Mouse (Mus musculus) hindbrain, embryonic 10.5 days (tissue): ENCODE results near the gene Atic. TPM values are rescaled to one million over a fixed set of nuclear protein-coding genes. Genes with fewer than 3 reads are reported as not detected.

ENCODE experiments used
- DNase-seq: peaks from one replicate; pipeline ENCODE4 v3.0.0-alpha.2; 2017; ENCODE audit warnings: low spot score
- H3K27ac ChIP-seq: fragments of 300-500 bp; sonication (generic); 2 replicates; pipeline ENCODE4 v1.5.1; 2016; ENCODE audit warnings: mild to moderate bottlenecking, moderate library complexity
- H3K27me3 ChIP-seq: fragments of 300-500 bp; sonication (generic); 2 replicates; pipeline ENCODE4 v1.6.1; 2016; ENCODE audit warnings: mild to moderate bottlenecking; ENCODE audit not compliant: poor library complexity, insufficient read depth, severe bottlenecking
- H3K36me3 ChIP-seq: fragments of 300-500 bp; sonication (generic); 2 replicates; pipeline ENCODE4 v1.6.1; 2016; ENCODE audit warnings: mild to moderate bottlenecking, moderate library complexity
- H3K4me1 ChIP-seq: fragments of 300-500 bp; sonication (generic); replicated peaks from 2 replicates; pipeline ENCODE4 v1.6.1; 2016; ENCODE audit warnings: mild to moderate bottlenecking
- H3K4me3 ChIP-seq: fragments of 300-500 bp; sonication (generic); 2 replicates; pipeline ENCODE4 v1.5.1; 2016; ENCODE audit warnings: mild to moderate bottlenecking, moderate library complexity
- H3K9me3 ChIP-seq: fragments of 300-500 bp; sonication (generic); 2 replicates; pipeline ENCODE4 v1.6.1; 2016; ENCODE audit warnings: mild to moderate bottlenecking, moderate library complexity
- WGBS: fragments of 180-500 bp; shearing (Covaris S2); methylation state at CpG from one replicate; pipeline ENCODE4 v1.1.7; 2016; 5-methylcytosine and 5-hydroxymethylcytosine counted together
- polyA plus RNA-seq: library from polyadenylated mRNA; unstranded; fragments of >200 nt; fragmentation: Nextera tagmentation; extraction: Ambion mirVana; gene quantifications from 2 replicates; pipeline ENCODE4 v1.2.1, GENCODE M21; 2016

Atic gene
- polyA plus RNA-seq: 46.0 and 63.4 TPM in 2 replicates

DNA sequence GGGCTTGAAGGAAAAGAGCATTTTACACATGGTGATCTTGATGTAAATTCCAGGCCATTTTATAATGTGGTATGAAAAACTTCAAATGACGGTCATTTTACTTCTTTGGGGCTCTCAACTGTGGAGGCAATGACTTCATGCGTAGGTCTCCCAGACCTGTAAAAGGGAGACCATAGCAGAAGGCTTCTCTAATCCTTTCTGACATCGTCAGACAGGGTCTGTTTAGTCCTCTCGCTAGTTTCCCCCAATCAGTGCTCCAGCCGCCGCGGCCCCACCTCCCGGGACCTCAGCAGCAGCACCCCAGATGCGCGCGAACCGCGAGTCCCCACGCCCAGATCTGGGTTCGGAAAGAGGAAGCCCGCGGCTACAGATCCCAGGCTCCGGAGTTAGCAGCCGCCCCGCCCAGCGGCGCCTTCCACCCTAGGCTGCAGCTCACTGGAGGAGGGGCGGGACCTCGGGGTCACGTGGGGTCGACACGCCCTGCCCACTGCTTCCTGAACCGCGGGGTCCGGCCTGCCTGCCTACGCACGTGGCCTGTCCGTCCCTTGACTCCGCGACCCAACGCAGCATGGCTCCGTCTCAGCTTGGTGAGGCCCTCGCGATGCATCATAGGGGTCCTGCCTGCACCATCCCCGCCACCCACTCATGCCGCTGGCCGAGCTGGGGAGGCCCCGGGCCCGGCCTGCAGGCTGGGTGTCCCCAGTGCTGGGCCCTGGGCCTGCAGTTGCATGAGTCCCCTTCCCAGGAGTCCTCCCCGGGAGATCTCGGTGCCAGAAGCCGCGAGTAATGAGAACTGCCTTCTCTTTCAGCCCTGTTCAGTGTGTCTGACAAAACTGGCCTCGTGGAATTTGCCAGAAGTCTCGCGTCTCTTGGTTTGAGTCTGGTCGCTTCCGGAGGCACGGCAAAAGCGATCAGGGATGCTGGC lies at the start of gene Atic:
TSS of gene Atic (plus strand) at position 463 of the 925 bp plus-strand sequence.
- H3K27ac ChIP-seq: peak within 1 kb of the TSS; percentile 93

DNA sequence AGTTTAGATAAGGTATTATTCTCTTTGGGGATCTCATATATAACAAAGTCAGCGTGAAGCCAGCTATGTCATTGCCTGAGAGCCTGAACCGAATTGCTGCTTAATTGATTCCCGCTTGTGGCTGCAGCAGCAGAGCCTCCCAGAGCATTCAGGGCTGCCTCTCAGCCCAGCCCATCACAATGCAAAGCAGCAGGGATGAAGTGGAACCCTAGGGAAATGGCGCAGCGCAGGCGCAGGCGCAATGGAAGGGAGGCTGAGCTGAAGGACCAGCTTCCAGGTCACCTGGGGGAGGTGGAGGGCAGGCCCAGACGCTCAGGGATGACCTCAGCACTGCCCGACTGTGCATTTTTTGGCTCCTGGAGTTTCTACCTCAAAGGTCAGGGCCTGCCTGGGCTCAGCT lies 49.7 kb upstream of the Atic start:
- DNase-seq: peak; percentile 72
- 5% methylated on average over 9 of the region's 9 CpGs for WGBS
- Histone ChIP-seq H3K4me3 (no peak overlapping the region), H3K4me1 (peaks cover 6% of the 10 kb centered on the region), H3K27ac (no peak overlapping the region), H3K36me3 (no peaks in the 10 kb centered on the region), H3K9me3 (no peaks in the 10 kb centered on the region), H3K27me3 (no peaks in the 10 kb centered on the region)

More for the DNA sequence above, at the start of gene Atic:
- peaks cover 19% of the 10 kb centered on the region for H3K4me1 ChIP-seq
- under 1% methylated on average over 55 of the region's 55 CpGs for WGBS
- H3K9me3 ChIP-seq: peaks cover 8% of the 10 kb centered on the region; the same call in 1 of the 2 replicates
- H3K4me3 ChIP-seq: peak within 1 kb of the TSS; percentile 72
- peaks cover 34% of the 10 kb centered on the region for H3K36me3 ChIP-seq
- no peaks in the 10 kb centered on the region for H3K27me3 ChIP-seq
- DNase-seq: peak; percentile 94

DNA sequence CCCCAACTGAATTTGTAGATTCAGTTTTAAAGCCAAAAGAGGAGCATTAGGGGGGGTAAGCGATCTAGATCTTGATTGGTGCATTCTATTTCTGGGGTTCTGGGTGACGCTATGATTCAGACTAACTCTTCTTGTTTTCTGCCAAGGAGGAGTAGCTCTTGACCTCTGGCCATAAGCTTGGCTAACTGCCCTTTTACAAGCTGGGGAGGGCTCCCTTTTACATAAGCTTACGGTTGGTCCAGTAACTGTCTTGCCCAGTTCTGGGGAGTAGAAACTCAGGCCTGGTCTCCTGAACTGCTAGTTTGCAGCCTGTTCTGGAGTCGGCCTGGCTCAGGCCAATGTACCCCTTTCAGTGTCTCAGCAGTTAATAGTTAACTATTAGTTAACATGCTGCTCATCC lies 41.9 kb upstream of the Atic start:
- Histone ChIP-seq H3K9me3 (peaks cover 5% of the 10 kb centered on the region; the same call in 1 of the 2 replicates), H3K4me1 (no peaks in the 10 kb centered on the region), H3K36me3 (no peaks in the 10 kb centered on the region), H3K4me3 (no peak overlapping the region), H3K27ac (no peak overlapping the region), H3K27me3 (no peaks in the 10 kb centered on the region)
- no peak for DNase-seq
- WGBS: 88% methylated on average over 4 of the region's 4 CpGs

DNA sequence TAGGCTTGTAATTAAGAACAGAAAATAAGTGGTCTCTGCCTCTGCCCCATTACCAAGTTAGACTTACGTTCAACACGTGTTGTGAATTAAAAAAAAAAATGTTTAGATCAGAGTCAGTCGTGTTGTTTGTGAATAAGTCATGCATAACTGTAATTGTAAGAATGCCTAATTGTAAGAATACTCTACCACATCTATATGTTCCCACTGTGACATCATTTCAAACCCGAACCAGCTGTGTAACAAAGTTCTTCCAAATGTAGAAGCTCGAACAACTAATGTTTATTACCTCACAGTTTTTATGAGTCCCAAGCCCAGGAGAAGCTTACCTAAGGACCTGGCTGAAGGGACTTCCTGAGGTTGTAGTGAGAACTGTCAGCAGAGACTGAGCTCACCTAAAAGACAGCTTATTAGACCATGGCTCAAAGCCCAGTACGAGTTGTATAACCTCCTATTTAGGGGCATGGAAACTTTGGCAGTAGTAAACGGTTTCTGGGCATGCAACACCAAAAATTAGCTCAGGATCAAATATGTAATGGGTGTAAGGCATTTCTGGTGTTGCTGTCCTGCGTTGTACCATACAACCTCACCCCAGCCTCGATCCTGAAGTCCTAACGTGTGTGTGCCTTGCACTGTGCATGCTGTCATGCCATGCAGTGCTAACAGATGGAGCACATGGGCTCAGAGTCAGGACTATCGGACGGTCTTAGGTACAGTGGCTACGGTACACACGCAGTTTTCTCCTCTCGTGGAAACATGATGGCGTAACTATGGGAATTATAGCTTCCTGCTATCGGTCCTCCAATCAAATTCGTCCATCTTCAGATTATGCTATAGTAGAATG lies 27.9 kb upstream of the Atic start:
- H3K4me1 ChIP-seq: no peaks in the 10 kb centered on the region
- no peaks in the 10 kb centered on the region for H3K9me3 ChIP-seq
- DNase-seq: no peak
- H3K27ac ChIP-seq: no peak overlapping the region
- H3K36me3 ChIP-seq: no peaks in the 10 kb centered on the region
- no peak overlapping the region for H3K4me3 ChIP-seq
- no peaks in the 10 kb centered on the region for H3K27me3 ChIP-seq
- 88% methylated on average over 18 of the region's 18 CpGs for WGBS

DNA sequence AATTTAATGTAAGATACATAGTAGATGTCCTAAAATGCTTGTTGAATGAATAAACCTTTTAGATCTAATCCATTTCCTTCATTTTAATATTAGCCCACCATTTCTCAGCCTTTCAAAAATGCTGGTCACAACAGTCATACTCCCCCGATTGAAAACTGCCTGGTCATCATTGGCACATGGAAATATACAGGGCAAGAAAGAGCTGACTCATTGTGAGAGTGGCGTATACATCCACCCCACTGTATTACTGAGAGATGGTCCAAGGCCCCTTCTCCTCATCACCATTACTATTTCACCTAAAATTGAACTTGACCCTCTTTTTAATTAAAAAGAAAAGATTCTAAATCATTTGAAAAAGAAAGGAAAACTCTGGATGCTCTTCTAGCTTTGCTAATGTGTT lies 26.2 kb upstream of the Atic start:
- H3K27me3 ChIP-seq: no peaks in the 10 kb centered on the region
- DNase-seq: no peak
- no peaks in the 10 kb centered on the region for H3K9me3 ChIP-seq
- H3K27ac ChIP-seq: no peak overlapping the region
- no peaks in the 10 kb centered on the region for H3K36me3 ChIP-seq
- no peaks in the 10 kb centered on the region for H3K4me1 ChIP-seq
- no peak overlapping the region for H3K4me3 ChIP-seq
- 82% methylated on average over 2 of the region's 2 CpGs for WGBS

DNA sequence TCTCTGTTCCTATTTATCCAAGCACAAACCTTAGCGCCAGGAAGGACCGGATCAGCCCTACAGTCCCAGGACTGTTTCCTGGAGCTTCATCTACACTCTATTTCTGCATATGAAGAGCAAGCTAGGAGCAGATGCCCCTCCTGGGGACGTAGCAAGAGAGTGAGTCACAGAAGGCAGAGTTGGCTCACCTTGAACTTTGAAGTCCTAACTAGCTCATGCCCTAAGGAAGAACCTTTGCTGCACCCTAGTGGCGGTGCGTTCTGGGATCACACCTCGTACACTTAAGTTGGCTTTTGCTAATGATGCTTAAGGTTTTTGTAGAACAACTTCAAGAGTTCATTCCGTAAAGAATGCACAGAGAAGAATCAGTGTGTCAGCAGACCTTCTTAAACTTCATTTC lies 25.3 kb upstream of the Atic start:
- 21% methylated on average over 7 of the region's 7 CpGs for WGBS

DNA sequence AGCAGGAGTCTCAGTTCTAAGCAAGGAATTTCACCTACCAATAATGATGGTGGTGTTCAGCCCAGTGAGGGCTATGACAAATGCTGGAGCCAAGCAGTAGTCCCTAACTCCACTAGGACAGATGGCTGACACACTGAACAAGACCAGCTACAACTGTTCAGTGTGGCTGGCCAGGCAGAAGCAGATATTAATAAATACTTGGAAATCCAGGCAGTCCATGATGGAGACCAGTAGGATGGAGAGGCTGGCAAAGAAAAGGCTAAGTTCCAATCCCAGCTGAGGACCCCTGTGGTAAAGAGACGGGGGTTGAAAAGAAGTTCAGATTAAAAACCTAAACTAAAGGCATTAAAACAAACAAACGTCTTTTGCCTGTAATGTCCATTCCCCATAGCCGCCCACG lies 17.3 kb upstream of the Atic start:
- 87% methylated on average over 4 of the region's 4 CpGs for WGBS
- Histone ChIP-seq H3K9me3 (no peaks in the 10 kb centered on the region), H3K27me3 (no peaks in the 10 kb centered on the region), H3K4me3 (no peak overlapping the region), H3K27ac (no peak overlapping the region), H3K4me1 (no peaks in the 10 kb centered on the region), H3K36me3 (no peaks in the 10 kb centered on the region)
- no peak for DNase-seq

More for the DNA sequence above, 25.3 kb upstream of the Atic start:
- Histone ChIP-seq H3K9me3 (no peaks in the 10 kb centered on the region), H3K27ac (no peak overlapping the region), H3K36me3 (no peaks in the 10 kb centered on the region), H3K4me3 (no peak overlapping the region), H3K27me3 (no peaks in the 10 kb centered on the region), H3K4me1 (no peaks in the 10 kb centered on the region)
- DNase-seq: peak; percentile 38

DNA sequence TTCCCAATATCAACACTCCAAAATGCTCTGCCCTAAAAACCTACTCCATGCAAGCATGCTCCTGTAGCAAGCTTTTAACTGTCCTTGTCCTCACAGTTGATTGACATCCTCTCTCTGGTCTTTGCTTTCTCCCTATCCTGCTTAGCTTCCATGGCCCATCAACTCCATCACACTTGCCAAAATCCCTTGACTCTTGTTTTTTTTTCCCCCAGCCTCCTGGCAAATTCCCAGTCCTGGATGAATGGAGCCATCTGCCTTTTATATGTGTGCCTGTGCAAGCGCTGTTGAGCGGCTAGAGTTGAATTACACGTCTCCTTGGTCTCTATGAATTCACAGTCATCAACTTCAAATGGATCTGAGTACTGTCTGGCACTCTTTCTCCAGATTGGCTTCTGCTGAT lies 16.5 kb upstream of the Atic start:
- no peak for DNase-seq
- Histone ChIP-seq H3K27me3 (no peaks in the 10 kb centered on the region), H3K36me3 (no peaks in the 10 kb centered on the region), H3K4me1 (no peaks in the 10 kb centered on the region), H3K9me3 (no peaks in the 10 kb centered on the region), H3K4me3 (no peak overlapping the region), H3K27ac (no peak overlapping the region)
- WGBS: 87% methylated on average over 3 of the region's 3 CpGs

DNA sequence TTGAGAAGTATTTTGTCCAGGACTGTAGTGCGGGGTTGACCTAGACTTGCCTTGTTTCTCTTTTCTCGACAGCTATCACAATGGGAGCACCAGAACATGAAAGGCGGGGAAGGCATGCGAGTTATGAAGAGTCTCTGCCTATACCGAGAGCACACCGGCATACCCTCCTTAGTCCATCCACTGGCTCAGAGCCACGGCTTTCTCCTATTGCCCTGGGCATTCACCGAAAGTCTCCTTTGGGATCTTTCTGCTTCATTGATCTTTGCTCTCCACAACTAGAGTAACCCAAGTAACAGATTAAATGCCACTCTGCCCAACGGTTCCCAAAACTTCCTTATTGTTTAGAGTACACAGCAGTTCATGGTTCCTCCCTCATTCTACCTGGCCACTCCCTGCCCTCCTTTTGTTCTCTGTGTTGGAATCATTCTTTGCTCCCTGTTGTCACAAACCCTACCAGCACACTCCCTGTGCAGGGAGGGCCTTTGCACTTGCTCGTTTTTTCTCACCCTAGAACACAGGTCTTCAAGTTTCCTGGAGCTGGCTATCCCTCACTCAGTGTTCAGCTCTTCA lies 6.2 kb upstream of the Atic start:
- no peak overlapping the region for H3K4me3 ChIP-seq
- 82% methylated on average over 10 of the region's 10 CpGs for WGBS
- DNase-seq: no peak
- H3K9me3 ChIP-seq: no peaks in the 10 kb centered on the region
- H3K27ac ChIP-seq: no peak overlapping the region
- H3K4me1 ChIP-seq: no peaks in the 10 kb centered on the region
- no peaks in the 10 kb centered on the region for H3K27me3 ChIP-seq
- no peaks in the 10 kb centered on the region for H3K36me3 ChIP-seq

DNA sequence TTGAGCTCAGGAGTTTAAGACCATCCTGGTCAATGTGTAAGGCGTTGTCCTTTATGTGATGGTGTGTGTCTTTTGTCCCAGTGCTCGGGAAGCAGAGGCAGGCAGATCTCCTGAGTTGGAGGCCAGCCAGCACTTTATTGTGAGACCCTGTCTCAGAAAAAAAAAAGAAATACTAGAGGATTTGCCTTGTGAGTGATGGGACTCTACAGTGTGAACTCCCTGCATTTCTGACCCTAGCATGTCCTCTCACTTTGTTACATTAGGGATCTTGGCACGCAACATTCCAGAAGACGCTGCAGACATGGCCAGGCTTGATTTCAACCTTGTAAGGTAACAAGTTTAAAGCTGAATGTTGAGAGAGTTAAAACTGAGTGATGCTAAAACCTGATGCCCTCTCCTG lies 3.7 kb downstream of the Atic start:
- peaks cover 8% of the 10 kb centered on the region; the same call in 1 of the 2 replicates for H3K9me3 ChIP-seq
- H3K4me1 ChIP-seq: peaks cover 19% of the 10 kb centered on the region
- H3K27me3 ChIP-seq: no peaks in the 10 kb centered on the region
- DNase-seq: no peak
- no peak overlapping the region for H3K4me3 ChIP-seq
- H3K36me3 ChIP-seq: peaks cover 69% of the 10 kb centered on the region
- 92% methylated on average over 4 of the region's 4 CpGs for WGBS
- H3K27ac ChIP-seq: no peak overlapping the region

DNA sequence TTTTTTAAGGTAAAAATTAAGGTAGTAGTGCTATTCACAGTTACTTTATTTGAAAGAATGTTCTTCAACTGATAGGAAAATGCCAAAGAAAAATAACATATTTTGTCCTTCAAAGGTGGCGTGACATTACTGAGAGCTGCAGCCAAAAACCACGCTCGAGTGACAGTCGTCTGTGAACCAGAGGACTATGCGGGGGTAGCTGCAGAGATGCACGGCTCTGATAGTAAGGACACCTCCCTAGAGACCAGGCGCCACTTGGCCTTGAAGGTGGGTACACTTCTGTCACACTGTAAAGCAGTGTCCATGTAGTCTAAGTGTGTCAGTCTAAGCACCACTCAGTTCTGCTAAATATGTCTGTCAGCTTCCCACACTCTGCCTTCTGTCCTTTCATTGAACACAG lies 7.3 kb downstream of the Atic start:
- no peak for DNase-seq
- H3K4me3 ChIP-seq: no peak overlapping the region
- H3K9me3 ChIP-seq: peaks cover 8% of the 10 kb centered on the region; the same call in 1 of the 2 replicates
- H3K36me3 ChIP-seq: peaks cover 96% of the 10 kb centered on the region
- H3K27ac ChIP-seq: no peak overlapping the region
- WGBS: 93% methylated on average over 7 of the region's 7 CpGs
- no peaks in the 10 kb centered on the region for H3K4me1 ChIP-seq
- no peaks in the 10 kb centered on the region for H3K27me3 ChIP-seq

DNA sequence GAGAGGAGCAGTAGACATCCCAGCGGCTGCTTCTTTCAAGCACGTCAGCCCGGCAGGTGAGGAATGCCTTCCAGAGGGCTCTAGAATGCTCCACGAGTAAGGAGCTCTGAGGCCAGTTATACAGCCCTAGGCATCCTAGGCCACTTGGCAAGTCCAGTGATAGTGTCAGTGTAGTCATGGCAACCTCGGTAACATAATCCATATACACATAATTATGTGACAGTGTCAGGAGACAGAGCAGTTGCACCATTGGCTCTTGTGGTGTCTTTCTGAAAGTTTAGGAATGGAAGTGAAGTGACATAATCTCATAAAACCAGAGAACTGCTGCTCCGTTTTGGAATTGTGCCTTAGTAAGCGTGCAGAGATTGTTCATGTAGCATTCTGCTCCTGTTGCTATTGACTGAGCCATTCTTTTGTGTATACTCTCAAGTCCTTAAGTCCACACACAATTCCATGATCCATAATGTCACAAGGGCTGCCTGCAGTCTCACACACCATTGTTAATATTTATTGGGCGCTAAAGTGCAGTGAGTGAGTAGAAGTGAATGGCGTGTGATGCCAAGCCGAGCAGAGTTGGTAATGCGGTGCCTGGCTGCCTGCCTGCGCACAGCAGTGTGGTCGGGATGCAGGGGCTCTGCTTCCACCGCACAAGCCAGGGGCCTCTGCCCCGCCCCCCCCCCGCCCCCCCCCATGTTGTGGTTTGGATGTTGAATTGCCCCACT lies 11.1 kb downstream of the Atic start:
- no peak overlapping the region for H3K27ac ChIP-seq
- no peaks in the 10 kb centered on the region for H3K27me3 ChIP-seq
- peaks cover 97% of the 10 kb centered on the region for H3K36me3 ChIP-seq
- 89% methylated on average over 16 of the region's 16 CpGs for WGBS
- no peak overlapping the region for H3K4me3 ChIP-seq
- no peaks in the 10 kb centered on the region for H3K9me3 ChIP-seq
- DNase-seq: no peak
- H3K4me1 ChIP-seq: no peaks in the 10 kb centered on the region
